Mouse (Mus musculus): ENCODE results near the gene Pithd1. TPM values are rescaled to one million over a fixed set of nuclear protein-coding genes. Genes with fewer than 3 reads are reported as not detected.
"Not testable (repeated sequence)": the region's sequence is repeated elsewhere in the genome, so short reads cannot be mapped to it uniquely, and the experiment has no call there.

Gene Pithd1
- polyA plus RNA-seq, 2 experiments = 50.2 to 52.6 TPM

DNA sequence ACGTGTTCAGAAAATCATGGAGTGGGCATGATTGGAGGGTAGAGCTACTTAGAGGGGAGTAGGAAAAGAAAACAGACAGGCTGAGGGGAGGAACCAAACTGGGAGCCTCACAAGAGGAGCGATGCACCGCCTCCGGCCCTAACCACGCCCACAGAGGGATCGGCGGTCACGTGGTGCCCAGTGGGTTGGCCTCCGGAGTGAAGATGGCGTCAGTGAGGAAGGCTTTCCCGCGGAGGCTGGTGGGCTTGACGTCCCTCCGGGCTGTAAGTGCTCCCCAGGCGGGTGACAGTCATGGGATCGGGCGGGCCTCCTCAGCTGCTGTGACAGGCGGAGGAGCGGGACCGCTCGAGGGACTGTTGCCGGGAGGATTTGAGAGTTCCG is 40.8 kb downstream of the Pithd1 start, which contains the start of gene Hmgcl:
Hmgcl (plus strand) TSS at position 171 of the 381 bp plus-strand sequence.
- Histone ChIP-seq H3K27ac (replicated peaks; ENCODE audit: low read depth, low read length) (peak within 1 kb of the TSS; percentile 49), H3K4me3 (replicated peaks; ENCODE audit: low read length) (peak within 1 kb of the TSS; percentile 79), H3K27me3 (ENCODE audit: control insufficient read depth, insufficient read depth, low read length) (no peaks in the 10 kb centered on the region), H3K4me1 (ENCODE audit: control insufficient read depth, insufficient read depth, low read length) (peaks cover 9% of the 10 kb centered on the region; the same call in 1 of the 2 replicates), H3K36me3 (ENCODE audit: control insufficient read depth, insufficient read depth, low read length) (peaks cover 8% of the 10 kb centered on the region), H3K9me3 (ENCODE audit: control insufficient read depth, low read length) (no peaks in the 10 kb centered on the region), H3K4me2 (replicated peaks; ENCODE audit: low read depth, low read length, severe bottlenecking) (peak within 1 kb of the TSS; percentile 54), H3K9ac (ENCODE audit: low read depth, low read length, severe bottlenecking) (peak within 1 kb of the TSS; percentile 71)
- peak; percentile 93 for DNase-seq (ENCODE audit: low spot score)
- 0% methylated on average over 23 of the region's 23 CpGs for WGBS
- TF ChIP-seq POLR2A (IDR thresholded peaks at IDR 0.05; ENCODE audit: borderline replicate concordance, extremely low read depth, insufficient read depth, insufficient read length) = 0 out of 2 replicates have a peak, but pooled peaks have one; percentile 51
- ATAC-seq (ENCODE audit: low FRiP score, low read depth) = peak; percentile 95

DNA sequence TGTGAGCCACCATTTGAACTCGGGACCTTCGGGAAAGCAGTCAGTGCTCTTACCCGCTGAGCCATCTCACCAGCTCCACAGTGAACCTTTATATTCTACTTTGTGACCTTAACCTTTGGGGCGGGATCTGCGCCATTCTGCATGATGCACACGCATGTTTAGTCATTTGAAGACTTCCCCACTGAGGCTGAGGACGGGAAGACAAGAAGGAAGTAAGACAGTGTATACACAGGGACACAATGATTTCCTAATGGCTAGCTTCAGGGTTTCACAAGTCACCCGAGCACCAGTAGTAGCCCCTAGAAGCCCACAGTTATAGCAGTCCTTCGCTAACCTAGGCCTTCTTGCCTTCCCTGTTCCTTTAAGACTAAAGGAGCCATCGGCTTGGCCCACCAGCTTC is 41.4 kb downstream of the Pithd1 start:
- Histone ChIP-seq H3K27ac (replicated peaks; ENCODE audit: low read depth, low read length) (peak overlapping the region; percentile 49; the same call in 1 of the 2 replicates), H3K4me2 (replicated peaks; ENCODE audit: low read depth, low read length, severe bottlenecking) (peak overlapping the region; percentile 54), H3K9me3 (ENCODE audit: control insufficient read depth, low read length) (no peaks in the 10 kb centered on the region), H3K4me3 (replicated peaks; ENCODE audit: low read length) (peak overlapping the region; percentile 79), H3K27me3 (ENCODE audit: control insufficient read depth, insufficient read depth, low read length) (no peaks in the 10 kb centered on the region), H3K9ac (ENCODE audit: low read depth, low read length, severe bottlenecking) (peak overlapping the region; percentile 71; the same call in 1 of the 2 replicates), H3K4me1 (ENCODE audit: control insufficient read depth, insufficient read depth, low read length) (peaks cover 9% of the 10 kb centered on the region; the same call in 1 of the 2 replicates), H3K36me3 (ENCODE audit: control insufficient read depth, insufficient read depth, low read length) (peaks cover 7% of the 10 kb centered on the region; the same call in 1 of the 2 replicates)
- DNase-seq (ENCODE audit: low spot score) (no peak), ATAC-seq (ENCODE audit: low FRiP score, low read depth) (no peak)
- WGBS = 73% methylated on average over 10 of the region's 10 CpGs
- TF ChIP-seq POLR2A (IDR thresholded peaks at IDR 0.05; ENCODE audit: borderline replicate concordance, extremely low read depth, insufficient read depth, insufficient read length) = no peak

DNA sequence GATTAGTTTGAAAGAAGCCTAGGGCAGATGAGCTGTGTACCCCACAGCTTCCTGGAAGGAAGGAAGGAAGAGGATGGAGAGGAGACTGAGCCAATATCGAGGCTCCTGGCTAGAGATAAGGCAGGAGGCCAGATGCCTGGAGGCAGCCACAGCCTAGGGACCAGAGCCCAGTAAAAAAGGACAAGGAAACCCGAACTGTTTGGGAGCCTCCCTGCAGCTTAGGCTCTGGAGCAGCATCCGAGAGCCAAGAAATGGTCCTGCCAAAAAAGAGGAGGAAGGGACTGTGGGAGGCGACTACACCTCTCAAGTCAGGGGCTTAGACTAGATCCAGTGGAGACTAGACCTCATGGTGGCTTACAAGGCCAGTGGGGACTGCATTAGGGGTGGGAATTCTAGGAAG is 43.7 kb downstream of the Pithd1 start:
- H3K4me1 ChIP-seq (ENCODE audit: control insufficient read depth, insufficient read depth, low read length) = peaks cover 9% of the 10 kb centered on the region; the same call in 1 of the 2 replicates
- H3K4me3 ChIP-seq (replicated peaks; ENCODE audit: low read length) = no peak overlapping the region
- TF ChIP-seq POLR2A (IDR thresholded peaks at IDR 0.05; ENCODE audit: borderline replicate concordance, extremely low read depth, insufficient read depth, insufficient read length) = no peak
- DNase-seq (ENCODE audit: low spot score) = no peak
- no peak overlapping the region for H3K4me2 ChIP-seq (replicated peaks; ENCODE audit: low read depth, low read length, severe bottlenecking)
- ATAC-seq (ENCODE audit: low FRiP score, low read depth) = no peak
- H3K9me3 ChIP-seq (ENCODE audit: control insufficient read depth, low read length) = no peaks in the 10 kb centered on the region
- peaks cover 17% of the 10 kb centered on the region for H3K36me3 ChIP-seq (ENCODE audit: control insufficient read depth, insufficient read depth, low read length)
- no peak overlapping the region for H3K9ac ChIP-seq (ENCODE audit: low read depth, low read length, severe bottlenecking)
- WGBS = 54% methylated on average over 4 of the region's 4 CpGs
- H3K27ac ChIP-seq (replicated peaks; ENCODE audit: low read depth, low read length) = no peak overlapping the region
- H3K27me3 ChIP-seq (ENCODE audit: control insufficient read depth, insufficient read depth, low read length) = no peaks in the 10 kb centered on the region

DNA sequence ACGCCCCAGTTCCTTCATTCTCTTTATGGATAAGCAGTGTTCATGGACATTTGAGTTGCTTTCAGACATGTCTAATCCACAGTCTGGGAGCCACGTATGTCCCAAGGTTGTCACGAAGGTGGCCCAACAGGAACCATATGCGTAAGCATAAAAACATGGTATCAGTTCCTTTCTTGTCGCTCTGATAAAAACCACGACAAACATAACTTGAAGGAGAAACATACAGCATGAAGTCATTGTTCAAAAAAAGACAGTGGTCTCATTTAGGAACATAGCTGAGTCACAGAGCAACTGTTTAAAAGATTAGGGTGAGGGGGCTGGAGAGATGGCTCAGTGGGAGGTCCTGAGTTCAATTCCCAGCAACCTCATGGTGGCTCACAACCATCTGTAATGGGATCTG is 44.9 kb downstream of the Pithd1 start:
- DNase-seq (ENCODE audit: low spot score) = no peak
- Histone ChIP-seq H3K4me2 (replicated peaks; ENCODE audit: low read depth, low read length, severe bottlenecking) (no peak overlapping the region), H3K9ac (ENCODE audit: low read depth, low read length, severe bottlenecking) (no peak overlapping the region), H3K9me3 (ENCODE audit: control insufficient read depth, low read length) (no peaks in the 10 kb centered on the region), H3K27me3 (ENCODE audit: control insufficient read depth, insufficient read depth, low read length) (no peaks in the 10 kb centered on the region), H3K27ac (replicated peaks; ENCODE audit: low read depth, low read length) (no peak overlapping the region), H3K4me1 (ENCODE audit: control insufficient read depth, insufficient read depth, low read length) (peaks cover 3% of the 10 kb centered on the region; the same call in 1 of the 2 replicates), H3K36me3 (ENCODE audit: control insufficient read depth, insufficient read depth, low read length) (peaks cover 27% of the 10 kb centered on the region), H3K4me3 (replicated peaks; ENCODE audit: low read length) (no peak overlapping the region)
- ATAC-seq (ENCODE audit: low FRiP score, low read depth) = no peak
- WGBS = 90% methylated on average over 6 of the region's 6 CpGs
- no peak for TF ChIP-seq POLR2A (IDR thresholded peaks at IDR 0.05; ENCODE audit: borderline replicate concordance, extremely low read depth, insufficient read depth, insufficient read length)

DNA sequence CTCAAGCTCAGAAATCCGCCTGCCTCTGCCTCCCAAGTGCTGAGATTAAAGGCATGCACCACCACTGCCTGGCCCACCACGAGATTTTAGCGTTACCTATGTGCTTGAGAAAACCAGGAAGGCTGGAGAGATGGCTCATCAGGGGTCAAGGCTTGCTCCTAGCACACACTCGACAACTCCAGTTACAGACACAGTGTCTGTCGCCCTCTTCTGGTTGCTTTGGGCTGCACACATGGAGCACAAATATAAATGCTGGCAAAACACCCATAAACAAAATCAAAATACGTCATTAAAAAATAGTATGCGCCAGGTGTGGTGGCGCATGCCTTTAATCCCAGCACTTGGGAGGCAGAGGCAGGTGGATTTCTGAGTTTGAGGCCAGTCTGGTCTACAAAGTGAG is 46.0 kb downstream of the Pithd1 start:
- WGBS = 88% methylated on average over 8 of the region's 8 CpGs
- not testable (repeated sequence) for H3K27ac ChIP-seq (replicated peaks; ENCODE audit: low read depth, low read length); H3K9me3 ChIP-seq (ENCODE audit: control insufficient read depth, low read length); DNase-seq (ENCODE audit: low spot score); ATAC-seq (ENCODE audit: low FRiP score, low read depth); H3K9ac ChIP-seq (ENCODE audit: low read depth, low read length, severe bottlenecking); H3K27me3 ChIP-seq (ENCODE audit: control insufficient read depth, insufficient read depth, low read length); H3K4me1 ChIP-seq (ENCODE audit: control insufficient read depth, insufficient read depth, low read length); H3K4me2 ChIP-seq (replicated peaks; ENCODE audit: low read depth, low read length, severe bottlenecking); H3K4me3 ChIP-seq (replicated peaks; ENCODE audit: low read length)
- peaks cover 32% of the 10 kb centered on the region for H3K36me3 ChIP-seq (ENCODE audit: control insufficient read depth, insufficient read depth, low read length)

DNA sequence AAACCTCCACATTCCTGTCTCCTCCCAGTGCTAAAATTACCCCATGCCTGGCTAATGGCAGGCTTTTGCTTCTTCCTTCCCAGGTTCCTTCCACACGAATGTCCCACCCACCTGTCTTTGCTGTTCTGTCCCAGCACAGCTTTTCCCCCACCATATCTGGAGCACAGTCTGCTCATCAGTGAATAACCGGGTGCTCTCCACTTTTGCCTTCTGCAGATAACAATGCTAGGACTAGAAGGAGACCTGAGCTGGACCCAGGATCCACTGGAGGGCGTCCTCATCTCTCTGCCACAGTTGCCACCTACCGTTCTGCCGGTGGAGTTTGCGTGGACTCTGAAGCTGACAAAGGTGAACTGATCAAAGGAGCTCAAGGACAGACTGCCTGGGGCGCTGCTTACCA is 48.2 kb downstream of the Pithd1 start:
- WGBS = 76% methylated on average over 7 of the region's 7 CpGs
- no peaks in the 10 kb centered on the region for H3K9me3 ChIP-seq (ENCODE audit: control insufficient read depth, low read length)
- no peak overlapping the region for H3K9ac ChIP-seq (ENCODE audit: low read depth, low read length, severe bottlenecking)
- ATAC-seq (ENCODE audit: low FRiP score, low read depth) (no peak), DNase-seq (ENCODE audit: low spot score) (no peak)
- H3K4me2 ChIP-seq (replicated peaks; ENCODE audit: low read depth, low read length, severe bottlenecking) = no peak overlapping the region
- no peaks in the 10 kb centered on the region for H3K27me3 ChIP-seq (ENCODE audit: control insufficient read depth, insufficient read depth, low read length)
- peaks cover 40% of the 10 kb centered on the region for H3K36me3 ChIP-seq (ENCODE audit: control insufficient read depth, insufficient read depth, low read length)
- no peak for TF ChIP-seq POLR2A (IDR thresholded peaks at IDR 0.05; ENCODE audit: borderline replicate concordance, extremely low read depth, insufficient read depth, insufficient read length)
- H3K4me1 ChIP-seq (ENCODE audit: control insufficient read depth, insufficient read depth, low read length) = no peaks in the 10 kb centered on the region
- H3K4me3 ChIP-seq (replicated peaks; ENCODE audit: low read length) = no peak overlapping the region
- no peak overlapping the region for H3K27ac ChIP-seq (replicated peaks; ENCODE audit: low read depth, low read length)

All from limb, embryonic 14.5 days (tissue).